Mouse (Mus musculus) stomach, postnatal 0 days (tissue): ENCODE results near the gene Ghrhr. TPM values are rescaled to one million over a fixed set of nuclear protein-coding genes. Genes with fewer than 3 reads are reported as not detected.

Experiments
- ATAC-seq: fragments of 200-750 bp; cut with Nextera tagmentation; 2 replicates; pipeline ENCODE4 v1.8.0; 2017; ENCODE audit not compliant: low FRiP score, low TSS enrichment
- DNase-seq: peaks from one replicate; pipeline ENCODE4 v3.0.0-alpha.2; 2016; ENCODE audit warnings: low spot score
- H3K27ac ChIP-seq: fragments of 300-500 bp; sonication (generic); replicated peaks from 2 replicates; pipeline ENCODE4 v1.5.1; 2014; ENCODE audit warnings: mild to moderate bottlenecking, control low read depth
- H3K27me3 ChIP-seq: fragments of 300-500 bp; sonication (generic); 2 replicates; pipeline ENCODE4 v1.6.1; 2014; ENCODE audit warnings: low read length; ENCODE audit not compliant: control insufficient read depth, insufficient read depth
- H3K36me3 ChIP-seq: fragments of 300-500 bp; sonication (generic); 2 replicates; pipeline ENCODE4 v1.6.1; 2014; ENCODE audit warnings: low read length, mixed read lengths; ENCODE audit not compliant: control insufficient read depth, insufficient read depth
- H3K4me1 ChIP-seq: fragments of 300-500 bp; sonication (generic); replicated peaks from 2 replicates; pipeline ENCODE4 v1.6.1; 2014; ENCODE audit warnings: antibody characterized with exemption; ENCODE audit not compliant: control insufficient read depth, insufficient read depth
- H3K4me2 ChIP-seq: fragments of 300-500 bp; sonication (generic); replicated peaks from 2 replicates; pipeline ENCODE4 v1.6.1; 2014; ENCODE audit warnings: low read depth, mild to moderate bottlenecking, control low read depth, moderate library complexity
- H3K4me3 ChIP-seq: fragments of 300-500 bp; sonication (generic); 2 replicates; pipeline ENCODE4 v1.5.1; 2014; ENCODE audit warnings: low read depth, low read length, control low read depth
- H3K9ac ChIP-seq: fragments of 300-500 bp; sonication (generic); 2 replicates; pipeline ENCODE4 v1.6.1; 2014; ENCODE audit warnings: mild to moderate bottlenecking, low read length, control low read depth, mixed read lengths
- H3K9me3 ChIP-seq: fragments of 300-500 bp; sonication (generic); 2 replicates; pipeline ENCODE4 v1.6.1; 2016; ENCODE audit warnings: low read length; ENCODE audit not compliant: control insufficient read depth
- CTCF ChIP-seq: IDR thresholded peaks from 2 replicates; pipeline ENCODE4 v1.5.1; 2016; ENCODE audit warnings: antibody characterized with exemption, low read depth, mild to moderate bottlenecking, moderate library complexity
- EP300 ChIP-seq: optimal IDR thresholded peaks from 2 replicates; pipeline ENCODE3; 2016; ENCODE audit warnings: antibody characterized with exemption
- whole genome bisulfite sequencing: fragments of 180-500 bp; shearing (Covaris S2); extraction: QIAGEN DNeasy Blood & Tissue Kit; methylation state at CpG from one replicate; pipeline ENCODE4 v1.1.7; 2014; 5-methylcytosine and 5-hydroxymethylcytosine counted together
- polyA plus RNA-seq: library from polyadenylated mRNA; unstranded; fragments of >200 nt; fragmentation: Nextera tagmentation; extraction: Ambion mirVana; gene quantifications from 2 replicates; pipeline ENCODE4 v1.2.1, GENCODE M21; 2015

Ghrhr gene
- polyA plus RNA-seq, 1 experiment from 2014 or later: not detected

GRCm38 (mm10) chr6:55402041-55402776 is 26.1 kb downstream of the Ghrhr start:
- TF ChIP-seq EP300 (no peak), CTCF (no peak)
- no peak overlapping the region for H3K4me2 ChIP-seq
- WGBS: 70% methylated on average over 9 of the region's 9 CpGs
- no peak overlapping the region for H3K4me3 ChIP-seq
- H3K27ac ChIP-seq: no peak overlapping the region
- no peak for ATAC-seq
- DNase-seq: no peak
- no peaks in the 10 kb centered on the region for H3K9me3 ChIP-seq
- H3K4me1 ChIP-seq: no peaks in the 10 kb centered on the region
- no peaks in the 10 kb centered on the region for H3K36me3 ChIP-seq
- H3K27me3 ChIP-seq: no peaks in the 10 kb centered on the region
- no peak overlapping the region for H3K9ac ChIP-seq

- Histone ChIP-seq H3K9me3 (no peaks in the 10 kb centered on the region), H3K27me3 (no peaks in the 10 kb centered on the region), H3K4me3 (no peak overlapping the region), H3K9ac (no peak overlapping the region), H3K36me3 (no peaks in the 10 kb centered on the region), H3K4me1 (no peaks in the 10 kb centered on the region), H3K27ac (no peak overlapping the region), H3K4me2 (no peak overlapping the region)
- WGBS: 68% methylated on average over 9 of the region's 9 CpGs
- no peak for ATAC-seq
- no peak for DNase-seq
- TF ChIP-seq EP300: no peak
- no peak for TF ChIP-seq CTCF
Measured at GRCm38 (mm10) chr6:55403411-55404309, 27.6 kb downstream of the Ghrhr start.

- Histone ChIP-seq H3K27ac (no peak overlapping the region), H3K27me3 (no peaks in the 10 kb centered on the region), H3K36me3 (no peaks in the 10 kb centered on the region), H3K9ac (no peak overlapping the region), H3K4me3 (no peak overlapping the region), H3K4me2 (no peak overlapping the region), H3K4me1 (no peaks in the 10 kb centered on the region), H3K9me3 (no peaks in the 10 kb centered on the region)
- no peak for DNase-seq
- no peak for ATAC-seq
- WGBS: 62% methylated on average over 5 of the region's 5 CpGs
- TF ChIP-seq EP300 (no peak), CTCF (no peak)
Measured at GRCm38 (mm10) chr6:55404421-55404990, 28.4 kb downstream of the Ghrhr start.

GRCm38 (mm10) chr6:55407345-55407744 is 31.2 kb downstream of the Ghrhr start:
- H3K36me3 ChIP-seq: no peaks in the 10 kb centered on the region
- DNase-seq (no peak), ATAC-seq (no peak)
- no peak overlapping the region for H3K4me2 ChIP-seq
- TF ChIP-seq EP300: no peak
- no peak for TF ChIP-seq CTCF
- WGBS: 75% methylated on average over 4 of the region's 4 CpGs
- H3K27ac ChIP-seq: no peak overlapping the region
- no peak overlapping the region for H3K4me3 ChIP-seq
- no peaks in the 10 kb centered on the region for H3K4me1 ChIP-seq
- H3K27me3 ChIP-seq: no peaks in the 10 kb centered on the region
- H3K9me3 ChIP-seq: no peaks in the 10 kb centered on the region
- no peak overlapping the region for H3K9ac ChIP-seq

DNA sequence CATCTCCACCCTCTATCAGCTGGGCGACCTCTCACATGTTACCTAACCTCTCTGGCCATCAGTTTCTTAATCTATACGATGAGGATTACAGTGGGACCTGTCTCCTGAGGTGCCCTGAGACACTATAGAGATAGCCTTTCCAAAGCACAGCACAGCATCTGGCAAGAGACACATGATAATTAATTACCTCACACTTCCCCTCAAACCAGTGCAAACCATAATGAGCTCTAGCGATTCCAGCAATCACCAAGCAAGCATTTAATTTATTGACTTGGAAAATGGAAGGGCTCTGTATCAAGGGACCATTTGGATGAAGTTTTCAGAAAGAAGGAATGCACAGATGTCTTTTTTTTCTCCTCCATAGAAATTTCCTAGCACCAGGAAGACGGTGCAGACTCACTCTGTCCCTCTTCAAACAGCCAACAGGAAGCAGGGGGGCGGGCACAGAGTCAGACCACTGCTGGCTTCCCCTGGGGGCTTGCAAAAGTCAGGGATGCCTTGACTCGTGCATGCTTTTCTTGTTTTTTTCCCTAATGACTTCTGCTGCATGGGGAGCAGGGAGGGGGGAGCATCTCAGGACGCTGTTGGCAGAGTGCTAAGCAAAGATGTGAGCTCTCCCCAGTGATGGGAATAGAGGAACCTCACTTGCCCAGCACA is 34.2 kb downstream of the Ghrhr start:
- no peak overlapping the region for H3K4me2 ChIP-seq
- WGBS: 37% methylated on average over 7 of the region's 7 CpGs
- no peaks in the 10 kb centered on the region for H3K27me3 ChIP-seq
- ATAC-seq: no peak
- no peak overlapping the region for H3K4me3 ChIP-seq
- TF ChIP-seq CTCF: no peak
- TF ChIP-seq EP300: no peak
- DNase-seq: no peak
- no peaks in the 10 kb centered on the region for H3K36me3 ChIP-seq
- H3K9me3 ChIP-seq: no peaks in the 10 kb centered on the region
- no peaks in the 10 kb centered on the region for H3K4me1 ChIP-seq
- no peak overlapping the region for H3K9ac ChIP-seq
- no peak overlapping the region for H3K27ac ChIP-seq
